Mouse (Mus musculus) lung, embryonic 14.5 days (tissue): ENCODE results near the gene Aoc1. TPM values are rescaled to one million over a fixed set of nuclear protein-coding genes. Genes with fewer than 3 reads are reported as not detected.
A peak's percentile ranks its signal among the peaks of the same experiment; 100 is the strongest.

Source experiments
- ATAC-seq: fragments of 200-750 bp; cut with Nextera tagmentation; 2 replicates; pipeline ENCODE4 v1.8.0; 2017; ENCODE audit warnings: mild to moderate bottlenecking, moderate TSS enrichment, moderate library complexity; ENCODE audit not compliant: insufficient read depth
- DNase-seq: peaks from one replicate; pipeline ENCODE4 v3.0.0-alpha.2; 2015
- H3K27ac ChIP-seq: fragments of 300-500 bp; sonication (generic); 2 replicates; pipeline ENCODE4 v1.5.1; 2014; ENCODE audit warnings: low read depth, mild to moderate bottlenecking, moderate library complexity
- H3K27me3 ChIP-seq: fragments of 300-500 bp; sonication (generic); 2 replicates; pipeline ENCODE4 v1.6.1; 2014; ENCODE audit warnings: low read length, control low read depth; ENCODE audit not compliant: insufficient read depth
- H3K36me3 ChIP-seq: fragments of 300-500 bp; sonication (generic); 2 replicates; pipeline ENCODE4 v1.6.1; 2014; ENCODE audit warnings: control low read depth; ENCODE audit not compliant: insufficient read depth
- H3K4me1 ChIP-seq: fragments of 300-500 bp; sonication (generic); 2 replicates; pipeline ENCODE4 v1.6.1; 2014; ENCODE audit warnings: antibody characterized with exemption, control low read depth; ENCODE audit not compliant: insufficient read depth
- H3K4me2 ChIP-seq: fragments of 300-500 bp; sonication (generic); 2 replicates; pipeline ENCODE4 v1.6.1; 2014; ENCODE audit warnings: mild to moderate bottlenecking
- H3K4me3 ChIP-seq: fragments of 300-500 bp; sonication (generic); 2 replicates; pipeline ENCODE4 v1.5.1; 2014; ENCODE audit warnings: low read depth, low read length
- H3K9ac ChIP-seq: fragments of 300-500 bp; sonication (generic); 2 replicates; pipeline ENCODE4 v1.6.1; 2014
- H3K9me3 ChIP-seq: fragments of 300-500 bp; sonication (generic); 2 replicates; pipeline ENCODE4 v1.6.1; 2016; ENCODE audit warnings: low read depth, low read length, control low read depth
- CTCF ChIP-seq: IDR thresholded peaks from 2 replicates; pipeline ENCODE4 v1.5.1; 2016; ENCODE audit warnings: antibody characterized with exemption, low read depth
- WGBS: fragments of 180-500 bp; shearing (Covaris S2); extraction: QIAGEN DNeasy Blood & Tissue Kit; methylation state at CpG from one replicate; pipeline ENCODE4 v1.1.7; 2014; 5-methylcytosine and 5-hydroxymethylcytosine counted together
- polyA plus RNA-seq: library from polyadenylated mRNA; unstranded; fragments of >200 nt; fragmentation: Nextera tagmentation; extraction: Ambion mirVana; gene quantifications from 2 replicates; pipeline ENCODE4 v1.2.1, GENCODE M21; 2014

The Aoc1 gene
- polyA plus RNA-seq, 1 experiment from 2014 or later = not detected

DNA sequence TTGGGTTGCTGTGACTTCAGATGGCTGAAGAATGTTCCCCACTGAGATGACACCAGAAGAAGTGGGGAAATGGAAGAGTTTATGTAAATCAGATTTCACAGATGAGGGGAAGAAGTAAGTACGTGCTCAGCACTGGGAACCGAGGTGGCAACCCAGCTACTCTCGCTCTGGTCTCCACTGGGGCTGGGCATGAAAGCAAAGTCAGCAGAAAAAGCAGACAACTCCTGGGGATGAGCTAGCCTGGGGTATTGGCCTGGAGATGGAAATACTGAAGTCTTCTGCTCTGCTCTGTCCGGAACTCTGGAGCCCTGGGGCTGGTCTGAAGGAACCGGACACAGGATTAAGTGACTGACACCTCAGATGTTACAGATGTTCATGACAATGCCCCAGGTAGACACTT is 81.5 kb downstream of the Aoc1 start:
- WGBS = 81% methylated on average over 5 of the region's 5 CpGs
- no peak for ATAC-seq
- no peak for DNase-seq

GRCm38 (mm10) chr6:48954946-48955345 is 82.2 kb downstream of the Aoc1 start:
- H3K9me3 ChIP-seq = no peaks in the 10 kb centered on the region
- H3K9ac ChIP-seq = no peak overlapping the region
- ATAC-seq (no peak; the same call in 1 of the 2 replicates), DNase-seq (peak; percentile 88)
- no peaks in the 10 kb centered on the region for H3K27me3 ChIP-seq
- no peak overlapping the region for H3K27ac ChIP-seq
- H3K36me3 ChIP-seq = no peaks in the 10 kb centered on the region
- peak; percentile 76 for TF ChIP-seq CTCF
- WGBS = 27% methylated on average over 1 of the region's 1 CpGs
- H3K4me1 ChIP-seq = no peaks in the 10 kb centered on the region
- H3K4me3 ChIP-seq = no peak overlapping the region
- H3K4me2 ChIP-seq = no peak overlapping the region

More for the DNA sequence above, 81.5 kb downstream of the Aoc1 start:
- no peak for TF ChIP-seq CTCF
- Histone ChIP-seq H3K9me3 (no peaks in the 10 kb centered on the region), H3K9ac (no peak overlapping the region), H3K27me3 (no peaks in the 10 kb centered on the region), H3K4me1 (no peaks in the 10 kb centered on the region), H3K4me2 (no peak overlapping the region), H3K36me3 (no peaks in the 10 kb centered on the region), H3K27ac (no peak overlapping the region), H3K4me3 (no peak overlapping the region)

- Histone ChIP-seq H3K27ac (no peak overlapping the region), H3K4me1 (no peaks in the 10 kb centered on the region), H3K9ac (no peak overlapping the region), H3K9me3 (no peaks in the 10 kb centered on the region), H3K27me3 (no peaks in the 10 kb centered on the region), H3K4me2 (no peak overlapping the region), H3K4me3 (no peak overlapping the region), H3K36me3 (no peaks in the 10 kb centered on the region)
- DNase-seq (no peak), ATAC-seq (no peak)
- TF ChIP-seq CTCF = no peak
- WGBS = 82% methylated on average over 4 of the region's 4 CpGs
These were observed 84.1 kb downstream of the Aoc1 start for GRCm38 (mm10) chr6:48956785-48957184.

GRCm38 (mm10) chr6:48958053-48958452 is 85.4 kb downstream of the Aoc1 start:
- peak; percentile 74 for DNase-seq
- Histone ChIP-seq H3K9ac (no peak overlapping the region), H3K27me3 (no peaks in the 10 kb centered on the region), H3K36me3 (no peaks in the 10 kb centered on the region), H3K9me3 (no peaks in the 10 kb centered on the region), H3K4me2 (no peak overlapping the region), H3K27ac (no peak overlapping the region), H3K4me1 (no peaks in the 10 kb centered on the region), H3K4me3 (no peak overlapping the region)
- WGBS = 42% methylated on average over 1 of the region's 1 CpGs
- no peak; the same call in 1 of the 2 replicates for ATAC-seq
- TF ChIP-seq CTCF = peak; percentile 58

Other genes starting within 250 kb of the Aoc1 start
- gene AI854703, start 246.1 kb upstream of the Aoc1 start, polyA plus RNA-seq = 0.34 and 0.49 TPM in 2 replicates
- gene Gimap8, start 225.7 kb upstream of the Aoc1 start, polyA plus RNA-seq = 1.3 and 1.5 TPM in 2 replicates
- 11.7 and 12.7 TPM in 2 replicates for gene Gimap9, start 196.8 kb upstream of the Aoc1 start, polyA plus RNA-seq
- 25.6 and 27.8 TPM in 2 replicates for gene Gimap4, start 188.3 kb upstream of the Aoc1 start, polyA plus RNA-seq
- gene Gimap6, start 164.7 kb upstream of the Aoc1 start, polyA plus RNA-seq = 38.0 and 38.5 TPM in 2 replicates
- 3.8 and 3.9 TPM in 2 replicates for gene Gm28053, start 154.3 kb upstream of the Aoc1 start, polyA plus RNA-seq
- not detected in 2 replicates for gene Gimap7, start 154.3 kb upstream of the Aoc1 start, polyA plus RNA-seq
- 35.3 and 37.2 TPM in 2 replicates for gene Gimap1, start 133.8 kb upstream of the Aoc1 start, polyA plus RNA-seq
- 20.7 and 21.7 TPM in 2 replicates for gene Gimap5, start 126.7 kb upstream of the Aoc1 start, polyA plus RNA-seq
- gene Gimap3, start 102.0 kb upstream of the Aoc1 start, polyA plus RNA-seq = not detected in 2 replicates
- 213 and 226 TPM in 2 replicates for gene Tmem176a, start 32.0 kb upstream of the Aoc1 start, polyA plus RNA-seq
- gene Tmem176b, start 31.4 kb upstream of the Aoc1 start, polyA plus RNA-seq = 387 and 409 TPM in 2 replicates
- not detected in 2 replicates for gene 1600015I10Rik, start 57.0 kb downstream of the Aoc1 start, polyA plus RNA-seq
- gene Doxl2, start 102.1 kb downstream of the Aoc1 start, polyA plus RNA-seq = not detected in 2 replicates
- not detected in 2 replicates for gene Svs1, start 114.0 kb downstream of the Aoc1 start, polyA plus RNA-seq
- gene Gpnmb, start 163.7 kb downstream of the Aoc1 start, polyA plus RNA-seq = 0.21 and 0.35 TPM in 2 replicates
- gene Malsu1, start 200.9 kb downstream of the Aoc1 start, polyA plus RNA-seq = 69.7 and 75.3 TPM in 2 replicates